ENCODE assay signal across 7 mouse cellular contexts in the genomic region with DNA sequence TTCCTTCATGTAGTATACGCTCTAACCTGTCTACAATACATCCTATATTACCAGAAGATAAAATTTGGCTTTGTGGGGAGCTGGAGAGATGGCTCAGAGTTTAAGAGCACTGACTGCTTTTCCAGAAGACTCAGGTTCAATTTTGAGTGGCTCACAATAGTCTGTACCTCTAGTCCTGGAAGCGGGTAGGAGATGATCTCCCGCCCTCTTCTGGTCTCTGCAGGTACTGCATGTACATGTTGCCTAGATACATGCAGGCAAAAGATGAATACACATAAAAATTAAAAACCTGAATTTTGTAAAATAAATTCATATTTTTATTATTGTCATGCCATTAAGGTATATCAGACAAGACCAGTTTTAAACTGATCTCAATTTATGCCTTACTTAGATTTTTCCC. TPM values are rescaled to one million over a fixed set of nuclear protein-coding genes. Genes with fewer than 3 reads are reported as not detected.
DNase-seq lines count a peak whose midpoint lies in the region; ATAC-seq and TF ChIP-seq lines count a peak whose summit lies in the region.

No protein-coding gene starts in this region.

- TF ChIP-seq POLR2A in cerebellum, adult 2 months (IDR thresholded peaks at IDR 0.05; ENCODE audit: borderline replicate concordance, insufficient read depth, low read length), result no peak

- in situ Hi-C loops in ES-E14 (cut with MboI; ENCODE audit: low sequenced_read_pairs in 2 of 2, unreplicated experiment in 2 of 2), result loop anchor here (5.0 to 25.0 kb wide), 2 partner anchors 239 kb away; no protein-coding TSS in a partner anchor

- no peak overlapping the region for H3K27ac ChIP-seq in ES-E14 (ENCODE audit: insufficient read depth, low read depth, low read length, poor library complexity, severe bottlenecking)
- no peak overlapping the region for H3K27ac ChIP-seq in cerebellum, adult 2 months (ENCODE audit: insufficient read depth, low read length)

- TF ChIP-seq CTCF in cerebellum, adult 2 months (IDR thresholded peaks at IDR 0.05; ENCODE audit: borderline replicate concordance, insufficient read depth, low read depth, low read length), result peak; percentile 57; the same call in 1 of the 2 replicates

- WGBS in cerebellum, adult 2 months, result 36% methylated on average over 3 of the region's 3 CpGs

- no peaks in the 10 kb centered on the region for H3K36me3 ChIP-seq in ES-E14 (ENCODE audit: control insufficient read depth, insufficient read depth, low read length, poor library complexity, severe bottlenecking)

- no peaks in the 10 kb centered on the region for H3K9me3 ChIP-seq in ES-E14 (ENCODE audit: control insufficient read depth, insufficient read depth, low read depth, low read length)

- no peak overlapping the region for H3K4me3 ChIP-seq in ES-E14 (ENCODE audit: insufficient read depth in 1 of 2, low read depth in 1 of 2, low read length in 2 of 2, poor library complexity in 1 of 2, severe bottlenecking in 1 of 2)
- H3K4me3 ChIP-seq in cerebellum, adult 2 months (replicated peaks; ENCODE audit: insufficient read depth, low read depth, low read length), result no peak overlapping the region

- no peaks in the 10 kb centered on the region for H3K27me3 ChIP-seq in cerebellum, adult 2 months (ENCODE audit: control insufficient read depth, insufficient read depth, low read length)

- peak; percentile 46 for DNase-seq in CD4-positive helper T cell, adult 2 months (ENCODE audit: low read depth, low spot score)
- peak; percentile 24 for DNase-seq in ES-E14 (ENCODE audit: low read depth, low spot score)
- DNase-seq in cerebellum, adult 2 months, result peak; percentile 67 to 80
- DNase-seq in frontal cortex, postnatal 36 days (ENCODE audit: low spot score in 2 of 2), result peak; percentile 73 to 86
- peak; percentile 83 for DNase-seq in layer of hippocampus, adult 9-10 months (ENCODE audit: low spot score)
- DNase-seq in spleen, adult 18-20 months, result peak; percentile 12 to 58

- no peak overlapping the region for H3K9ac ChIP-seq in ES-E14 (ENCODE audit: insufficient read depth, low read depth, low read length, poor library complexity, severe bottlenecking)

- peak; percentile 60; the same call in 1 of the 2 replicates for ATAC-seq in megakaryocyte, adult 5-6 weeks (ENCODE audit: poor library complexity, severe bottlenecking)

- no peaks in the 10 kb centered on the region for H3K4me1 ChIP-seq in ES-E14 (ENCODE audit: control insufficient read depth in 2 of 2, insufficient read depth in 2 of 2, low read length in 2 of 2, poor library complexity in 1 of 2)
- H3K4me1 ChIP-seq in cerebellum, adult 2 months (ENCODE audit: control insufficient read depth, insufficient read depth, low read length), result peaks cover 5% of the 10 kb centered on the region; the same call in 1 of the 2 replicates

TF ChIP-seq in ES-E14, 5 proteins besides CTCF, POLR2A, EP300 and RAD21:
- TF ChIP-seq MAFK (IDR thresholded peaks at IDR 0.05; ENCODE audit: insufficient read depth, low read depth, low read length), result no peak
- no peak for TF ChIP-seq ZC3H11A (IDR thresholded peaks at IDR 0.05; ENCODE audit: borderline replicate concordance, low read depth, low read length)

RNA-seq across cellular contexts. Expression of gene Hdac8, which starts 28.4 kb away (rescaled TPM):
- total RNA-seq in ES-E14 (2012; rRNA removed), result 4.0 and 4.4 TPM in 2 replicates
- polyA plus RNA-seq in cerebellum, adult 2 months (2012; rRNA removed), result 24.8 and 27.4 TPM in 2 replicates
- total RNA-seq in megakaryocyte, adult 5-6 weeks (2015), result 4.0 and 5.8 TPM in 2 replicates
- total RNA-seq in megakaryocyte, adult 5-6 weeks (2017), result 6.0 and 7.0 TPM in 2 replicates

Comparison
In these comparisons a context has a peak if more than half of its experiments do, and no peak if none do; other contexts are left out.
1. DNase-seq: peak in every context shown above with its lines; median percentile 83 in layer of hippocampus, adult 9-10 months; 80 in frontal cortex, postnatal 36 days; 74 in cerebellum, adult 2 months; 46 in CD4-positive helper T cell, adult 2 months; 35 in spleen, adult 18-20 months; 24 in ES-E14.